Mouse (Mus musculus) forebrain, postnatal 0 days (tissue): Measurements from ENCODE around the gene Fnbp4. TPM values are rescaled to one million over a fixed set of nuclear protein-coding genes. Genes with fewer than 3 reads are reported as not detected.
A peak's percentile ranks its signal among the peaks of the same experiment; 100 is the strongest.

ENCODE experiments used
- ATAC-seq: fragments of 200-750 bp; cut with Nextera tagmentation; 2 replicates; pipeline ENCODE4 v1.8.0; 2017; ENCODE audit warnings: mild to moderate bottlenecking, moderate library complexity
- DNase-seq: peaks from one replicate; pipeline ENCODE4 v3.0.0-alpha.2; 2015
- H3K27ac ChIP-seq: fragments of 300-500 bp; sonication (generic); 2 replicates; pipeline ENCODE4 v1.5.1; 2014; ENCODE audit warnings: low read depth, mild to moderate bottlenecking, antibody characterized with exemption, low read length, moderate library complexity, mixed read lengths
- H3K27me3 ChIP-seq: fragments of 300-500 bp; sonication (generic); 2 replicates; pipeline ENCODE4 v1.6.1; 2014; ENCODE audit warnings: mild to moderate bottlenecking, low read length, mixed read lengths; ENCODE audit not compliant: insufficient read depth
- H3K36me3 ChIP-seq: fragments of 300-500 bp; sonication (generic); 2 replicates; pipeline ENCODE4 v1.6.1; 2014; ENCODE audit warnings: mild to moderate bottlenecking, moderate library complexity; ENCODE audit not compliant: insufficient read depth
- H3K4me1 ChIP-seq: fragments of 300-500 bp; sonication (generic); 2 replicates; pipeline ENCODE4 v1.6.1; 2014; ENCODE audit warnings: antibody characterized with exemption; ENCODE audit not compliant: insufficient read depth
- H3K4me2 ChIP-seq: fragments of 300-500 bp; sonication (generic); 2 replicates; pipeline ENCODE4 v1.6.1; 2014; ENCODE audit warnings: low read depth, mild to moderate bottlenecking, moderate library complexity
- H3K4me3 ChIP-seq: fragments of 300-500 bp; sonication (generic); 2 replicates; pipeline ENCODE4 v1.5.1; 2014; ENCODE audit warnings: low read depth, low read length, mixed read lengths
- H3K9ac ChIP-seq: fragments of 300-500 bp; sonication (generic); 2 replicates; pipeline ENCODE4 v1.6.1; 2014; ENCODE audit warnings: mild to moderate bottlenecking
- H3K9me3 ChIP-seq: fragments of 300-500 bp; sonication (generic); 2 replicates; pipeline ENCODE4 v1.6.1; 2016; ENCODE audit warnings: low read length
- CTCF ChIP-seq: sonication (generic); IDR thresholded peaks from 2 replicates; pipeline ENCODE4 v1.5.1; 2016; ENCODE audit warnings: antibody characterized with exemption, control low read depth, low read depth
- WGBS: fragments of 180-500 bp; shearing (Covaris S2); extraction: QIAGEN DNeasy Blood & Tissue Kit; methylation state at CpG from one replicate; pipeline ENCODE4 v1.1.7; 2014; 5-methylcytosine and 5-hydroxymethylcytosine counted together
- polyA plus RNA-seq: library from polyadenylated mRNA; unstranded; fragments of >200 nt; fragmentation: Nextera tagmentation; extraction: Ambion mirVana; gene quantifications from 2 replicates; pipeline ENCODE4 v1.2.1, GENCODE M21; 2015
- total RNA-seq: library from RNA; depleted of rRNA; stranded (reverse); fragments of >200 nt; gene quantifications from 2 replicates; pipeline ENCODE4 v1.2.3, GENCODE M21; 2014; rRNA removed

Fnbp4 gene
- total RNA-seq = 77.0 and 98.6 TPM in 2 replicates
- polyA plus RNA-seq = 28.4 and 48.8 TPM in 2 replicates

GRCm38 (mm10) chr2:90745053-90745678 is at the start of gene Fnbp4:
Fnbp4 (plus strand) TSS chr2:90745370.
- Histone ChIP-seq H3K4me1 (peaks cover 4% of the 10 kb centered on the region; the same call in 1 of the 2 replicates), H3K27me3 (no peaks in the 10 kb centered on the region), H3K4me3 (peak within 1 kb of the TSS; percentile 89), H3K9ac (peak within 1 kb of the TSS; percentile 98), H3K9me3 (no peaks in the 10 kb centered on the region), H3K27ac (peak within 1 kb of the TSS; percentile 99), H3K4me2 (peak within 1 kb of the TSS; percentile 66), H3K36me3 (0 out of 2 replicates have a peak, but pooled peaks cover 3% of the 10 kb centered on the region)
- WGBS = 1% methylated on average over 44 of the region's 44 CpGs
- DNase-seq (peak; percentile 99), ATAC-seq (peak; percentile 99)
- peak; percentile 21 for TF ChIP-seq CTCF

- Histone ChIP-seq H3K9ac (no peak overlapping the region), H3K9me3 (no peaks in the 10 kb centered on the region), H3K4me3 (no peak overlapping the region), H3K27ac (no peak overlapping the region), H3K4me1 (no peaks in the 10 kb centered on the region), H3K36me3 (peaks cover 76% of the 10 kb centered on the region), H3K4me2 (no peak overlapping the region), H3K27me3 (no peaks in the 10 kb centered on the region)
- 91% methylated on average over 4 of the region's 4 CpGs for WGBS
- ATAC-seq (no peak), DNase-seq (no peak)
- TF ChIP-seq CTCF = no peak
These were observed 44.2 kb upstream of the Fnbp4 start for GRCm38 (mm10) chr2:90700943-90701342.

GRCm38 (mm10) chr2:90708548-90708947 is 36.6 kb upstream of the Fnbp4 start:
- DNase-seq (no peak), ATAC-seq (no peak)
- no peak overlapping the region for H3K4me2 ChIP-seq
- H3K36me3 ChIP-seq = peaks cover 85% of the 10 kb centered on the region
- no peaks in the 10 kb centered on the region for H3K27me3 ChIP-seq
- no peak overlapping the region for H3K27ac ChIP-seq
- no peak overlapping the region for H3K9ac ChIP-seq
- 10% methylated on average over 1 of the region's 1 CpGs for WGBS
- no peaks in the 10 kb centered on the region for H3K9me3 ChIP-seq
- no peaks in the 10 kb centered on the region for H3K4me1 ChIP-seq
- no peak overlapping the region for H3K4me3 ChIP-seq
- no peak for TF ChIP-seq CTCF

- no peaks in the 10 kb centered on the region for H3K9me3 ChIP-seq
- H3K4me3 ChIP-seq = no peak overlapping the region
- no peak for TF ChIP-seq CTCF
- no peak overlapping the region for H3K27ac ChIP-seq
- H3K4me1 ChIP-seq = no peaks in the 10 kb centered on the region
- H3K27me3 ChIP-seq = no peaks in the 10 kb centered on the region
- ATAC-seq (no peak), DNase-seq (no peak)
- no peak overlapping the region for H3K9ac ChIP-seq
- no peak overlapping the region for H3K4me2 ChIP-seq
- WGBS = 96% methylated on average over 7 of the region's 7 CpGs
- peaks cover 78% of the 10 kb centered on the region for H3K36me3 ChIP-seq
These were observed 29.5 kb upstream of the Fnbp4 start for GRCm38 (mm10) chr2:90715555-90716092.

GRCm38 (mm10) chr2:90717366-90717765 is 27.8 kb upstream of the Fnbp4 start:
- Histone ChIP-seq H3K9ac (no peak overlapping the region), H3K36me3 (peaks cover 70% of the 10 kb centered on the region), H3K27me3 (no peaks in the 10 kb centered on the region), H3K4me3 (no peak overlapping the region), H3K4me1 (no peaks in the 10 kb centered on the region), H3K27ac (no peak overlapping the region), H3K9me3 (no peaks in the 10 kb centered on the region), H3K4me2 (no peak overlapping the region)
- ATAC-seq = no peak
- TF ChIP-seq CTCF = no peak
- WGBS = 86% methylated on average over 4 of the region's 4 CpGs
- DNase-seq = no peak

GRCm38 (mm10) chr2:90717948-90718347 is 27.2 kb upstream of the Fnbp4 start:
- H3K9me3 ChIP-seq = no peaks in the 10 kb centered on the region
- H3K4me3 ChIP-seq = no peak overlapping the region
- DNase-seq (no peak), ATAC-seq (0 out of 2 replicates have a peak, but pooled peaks have one; percentile 14)
- WGBS = 39% methylated on average over 5 of the region's 5 CpGs
- no peak for TF ChIP-seq CTCF
- H3K4me1 ChIP-seq = no peaks in the 10 kb centered on the region
- H3K4me2 ChIP-seq = no peak overlapping the region
- no peak overlapping the region for H3K9ac ChIP-seq
- no peaks in the 10 kb centered on the region for H3K27me3 ChIP-seq
- peaks cover 69% of the 10 kb centered on the region for H3K36me3 ChIP-seq
- no peak overlapping the region for H3K27ac ChIP-seq

GRCm38 (mm10) chr2:90726818-90727217 is 18.4 kb upstream of the Fnbp4 start:
- no peak for ATAC-seq

More at GRCm38 (mm10) chr2:90726818-90727217, 18.4 kb upstream of the Fnbp4 start:
- no peaks in the 10 kb centered on the region for H3K4me1 ChIP-seq
- 97% methylated on average over 3 of the region's 3 CpGs for WGBS
- H3K4me2 ChIP-seq = no peak overlapping the region
- H3K27me3 ChIP-seq = no peaks in the 10 kb centered on the region
- no peak for DNase-seq
- H3K9ac ChIP-seq = no peak overlapping the region
- no peak for TF ChIP-seq CTCF
- no peak overlapping the region for H3K27ac ChIP-seq
- H3K4me3 ChIP-seq = no peak overlapping the region
- H3K36me3 ChIP-seq = peaks cover 70% of the 10 kb centered on the region
- no peaks in the 10 kb centered on the region for H3K9me3 ChIP-seq
